Mouse (Mus musculus) cerebellum, adult (tissue): Measurements from ENCODE around the gene Epor.

Experiments used
- ATAC-seq: cut with Nextera tagmentation; 2 replicates; pipeline ENCODE4 v1.9.2; 2017; ENCODE audit warnings: mild to moderate bottlenecking, moderate library complexity, mixed read lengths; ENCODE audit not compliant: insufficient number of reproducible peaks, low FRiP score, low TSS enrichment

The Epor gene

GRCm38 (mm10) chr9:21963417-21963816 lies at the start of gene Epor:
TSS of gene Epor (minus strand) at chr9:21963506.
- ATAC-seq = no peak

GRCm38 (mm10) chr9:22012731-22013130 lies 49.4 kb upstream of the Epor start:
- ATAC-seq = no peak

GRCm38 (mm10) chr9:22011055-22011454 lies 47.7 kb upstream of the Epor start:
- no peak for ATAC-seq

- ATAC-seq = no peak
Observed at GRCm38 (mm10) chr9:22004546-22004945, 41.2 kb upstream of the Epor start.

GRCm38 (mm10) chr9:22003163-22003554 lies 39.9 kb upstream of the Epor start:
- no peak for ATAC-seq

- ATAC-seq = peak; percentile 93
Observed at GRCm38 (mm10) chr9:22002194-22003162, 39.2 kb upstream of the Epor start, which contains the start of the genes Ccdc151 and Prkcsh. TSS of gene Ccdc151 (minus strand) at chr9:22002634. TSS of gene Prkcsh (plus strand) at chr9:22002806.

GRCm38 (mm10) chr9:22001633-22002032 lies 38.3 kb upstream of the Epor start:
- ATAC-seq = no peak

GRCm38 (mm10) chr9:22000296-22000695 lies 37.0 kb upstream of the Epor start:
- no peak for ATAC-seq

GRCm38 (mm10) chr9:21996178-21996867 lies 33.0 kb upstream of the Epor start:
- ATAC-seq = no peak

- no peak for ATAC-seq
Observed at GRCm38 (mm10) chr9:21992227-21992626, 28.9 kb upstream of the Epor start.

- peak; percentile 50 for ATAC-seq
Observed at GRCm38 (mm10) chr9:21989230-21990110, 26.2 kb upstream of the Epor start, which contains the start of gene Rgl3. TSS of gene Rgl3 (minus strand) at chr9:21989446.

- ATAC-seq = peak; percentile 39; the same call in 1 of the 2 replicates
Observed at GRCm38 (mm10) chr9:21988421-21989101, 25.3 kb upstream of the Epor start.

- ATAC-seq = no peak
Observed at GRCm38 (mm10) chr9:21987592-21988342, 24.5 kb upstream of the Epor start.

GRCm38 (mm10) chr9:21983911-21984310 lies 20.6 kb upstream of the Epor start:
- ATAC-seq = no peak

- ATAC-seq = no peak
Observed at GRCm38 (mm10) chr9:21978398-21979128, 15.3 kb upstream of the Epor start.

- no peak for ATAC-seq
Observed at GRCm38 (mm10) chr9:21977972-21978371, 14.7 kb upstream of the Epor start.

GRCm38 (mm10) chr9:21977331-21977730 lies 14.0 kb upstream of the Epor start:
- ATAC-seq = no peak

GRCm38 (mm10) chr9:21976626-21977175 lies 13.4 kb upstream of the Epor start:
- no peak for ATAC-seq
